Mouse (Mus musculus): ENCODE results near the gene Dlst. TPM values are rescaled to one million over a fixed set of nuclear protein-coding genes. Genes with fewer than 3 reads are reported as not detected.

The Dlst gene
- 96.3 and 99.7 TPM in 2 replicates for polyA plus RNA-seq (2015; fragmentation: Nextera tagmentation; extraction: Ambion mirVana)

DNA sequence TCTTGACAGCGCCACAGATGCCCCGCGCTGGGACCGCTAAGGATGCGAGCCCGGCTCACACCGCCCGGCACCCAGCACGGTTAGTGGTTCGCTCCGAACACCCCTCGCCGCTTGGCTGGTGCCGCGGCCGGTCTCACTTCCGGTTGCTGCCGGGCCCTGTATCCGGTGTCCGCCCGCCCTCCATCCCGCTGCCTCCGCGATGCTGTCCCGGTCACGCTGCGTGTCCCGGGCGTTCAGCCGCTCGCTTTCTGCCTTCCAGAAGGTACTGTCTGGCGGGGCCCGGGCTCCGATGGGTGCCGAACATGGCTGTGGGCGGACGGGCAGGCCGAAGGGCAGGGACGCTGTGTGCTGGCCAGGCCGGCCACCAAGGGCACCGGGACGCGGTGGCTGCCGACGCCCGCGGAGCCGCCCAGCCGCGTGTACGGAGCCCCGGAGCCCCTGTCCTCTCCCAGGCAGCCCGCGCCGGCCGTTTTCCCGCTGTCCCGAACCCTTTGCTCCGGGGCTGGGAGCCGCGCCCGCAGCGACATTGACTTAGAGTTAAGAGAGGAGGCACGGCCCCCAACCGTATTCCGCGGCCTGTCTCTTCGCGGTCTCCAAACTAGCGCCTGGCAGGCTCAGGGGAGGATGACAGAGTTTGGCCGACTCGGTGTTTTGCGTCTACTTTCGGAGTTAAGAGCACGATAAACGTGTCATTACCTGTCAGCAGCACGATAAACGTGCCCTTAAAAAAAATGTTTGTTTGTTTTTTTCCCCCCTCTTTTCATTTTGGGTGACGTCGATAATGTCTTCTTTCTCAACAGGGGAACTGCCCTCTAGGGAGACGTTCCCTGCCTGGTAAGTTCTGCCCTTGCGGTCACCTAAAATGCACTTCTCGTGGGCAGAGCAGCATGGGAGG is at the start of gene Dlst, which contains the start of gene Prox2:
Gene Dlst (plus strand): TSS at position 136 of the 895 bp plus-strand sequence.
Gene Prox2 (minus strand): TSS at position 62 of the 895 bp plus-strand sequence.
- Histone ChIP-seq H3K4me3 (peak within 1 kb of the TSS; percentile 89), H3K9ac (replicated peaks) (peak within 1 kb of the TSS; percentile 95), H3K4me2 (replicated peaks) (peak within 1 kb of the TSS; percentile 72), H3K36me3 (peaks cover 9% of the 10 kb centered on the region; the same call in 1 of the 2 replicates), H3K27me3 (no peaks in the 10 kb centered on the region), H3K9me3 (no peaks in the 10 kb centered on the region), H3K4me1 (peaks cover 26% of the 10 kb centered on the region), H3K27ac (replicated peaks) (peak within 1 kb of the TSS; percentile 84)
- WGBS: under 1% methylated on average over 83 of the region's 83 CpGs
- peak; percentile 97 for ATAC-seq (replicated peaks)

GRCm38 (mm10) chr12:85071043-85071442 is 39.6 kb upstream of the Dlst start:
- ATAC-seq (replicated peaks): no peak
- no peaks in the 10 kb centered on the region for H3K9me3 ChIP-seq
- H3K27me3 ChIP-seq: no peaks in the 10 kb centered on the region
- H3K4me3 ChIP-seq: no peak overlapping the region
- H3K9ac ChIP-seq (replicated peaks): no peak overlapping the region
- H3K4me2 ChIP-seq (replicated peaks): no peak overlapping the region
- H3K4me1 ChIP-seq: no peaks in the 10 kb centered on the region
- H3K36me3 ChIP-seq: peaks cover 49% of the 10 kb centered on the region
- no peak overlapping the region for H3K27ac ChIP-seq (replicated peaks)

DNA sequence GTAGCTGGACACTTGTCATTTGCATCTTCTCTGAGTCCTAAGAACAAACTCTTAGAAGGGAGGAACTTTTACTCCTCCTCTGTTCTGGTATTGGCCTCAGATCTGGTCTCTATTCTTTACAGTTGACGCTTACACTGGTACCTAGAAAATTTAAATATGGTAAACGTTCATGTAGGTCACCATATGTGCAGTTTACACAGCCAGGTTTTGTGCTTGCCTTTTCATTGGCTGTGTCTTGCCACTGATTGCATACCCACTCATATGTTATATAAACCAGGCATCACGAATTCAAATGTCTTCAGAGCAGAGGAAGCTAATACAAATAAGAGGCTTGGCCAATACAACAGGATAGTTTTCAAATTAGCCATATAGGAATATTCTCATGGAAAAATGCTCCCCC is 33.5 kb upstream of the Dlst start:
- no peaks in the 10 kb centered on the region for H3K9me3 ChIP-seq
- WGBS: 85% methylated on average over 3 of the region's 3 CpGs
- no peak overlapping the region for H3K9ac ChIP-seq (replicated peaks)
- no peak for ATAC-seq (replicated peaks)
- H3K4me1 ChIP-seq: no peaks in the 10 kb centered on the region
- H3K4me2 ChIP-seq (replicated peaks): no peak overlapping the region
- H3K36me3 ChIP-seq: peaks cover 14% of the 10 kb centered on the region
- H3K27me3 ChIP-seq: no peaks in the 10 kb centered on the region
- no peak overlapping the region for H3K27ac ChIP-seq (replicated peaks)
- no peak overlapping the region for H3K4me3 ChIP-seq

DNA sequence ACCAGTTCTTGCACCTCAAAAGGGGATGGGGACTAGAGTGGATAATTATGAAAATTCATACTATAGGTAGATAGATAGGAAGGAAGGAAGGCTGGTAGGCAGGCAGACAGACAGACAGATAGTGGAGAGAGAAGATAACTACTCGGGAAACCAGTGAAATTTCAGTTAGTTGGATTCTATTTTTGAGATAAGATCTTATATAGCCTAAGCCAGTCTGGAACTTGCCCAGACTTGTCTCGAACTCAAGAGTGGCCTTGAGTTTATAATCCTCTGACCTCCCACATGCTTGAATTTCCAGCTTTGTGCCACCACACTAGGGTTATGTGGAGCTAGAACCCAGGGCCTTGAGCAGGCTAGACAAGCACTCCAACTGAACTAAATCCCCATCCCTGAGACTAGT is 26.4 kb upstream of the Dlst start:
- peaks cover 23% of the 10 kb centered on the region for H3K36me3 ChIP-seq
- no peak overlapping the region for H3K4me2 ChIP-seq (replicated peaks)
- no peak overlapping the region for H3K4me3 ChIP-seq
- WGBS: 95% methylated on average over 2 of the region's 2 CpGs
- no peak for ATAC-seq (replicated peaks)
- no peaks in the 10 kb centered on the region for H3K27me3 ChIP-seq
- H3K4me1 ChIP-seq: no peaks in the 10 kb centered on the region
- H3K9me3 ChIP-seq: no peaks in the 10 kb centered on the region
- no peak overlapping the region for H3K9ac ChIP-seq (replicated peaks)
- no peak overlapping the region for H3K27ac ChIP-seq (replicated peaks)

GRCm38 (mm10) chr12:85084941-85085340 is 25.7 kb upstream of the Dlst start:
- WGBS: 78% methylated on average over 4 of the region's 4 CpGs
- ATAC-seq (replicated peaks): no peak
- H3K9me3 ChIP-seq: no peaks in the 10 kb centered on the region
- no peaks in the 10 kb centered on the region for H3K4me1 ChIP-seq
- peaks cover 26% of the 10 kb centered on the region for H3K36me3 ChIP-seq
- H3K27me3 ChIP-seq: no peaks in the 10 kb centered on the region
- H3K27ac ChIP-seq (replicated peaks): no peak overlapping the region
- no peak overlapping the region for H3K4me3 ChIP-seq
- no peak overlapping the region for H3K4me2 ChIP-seq (replicated peaks)
- H3K9ac ChIP-seq (replicated peaks): no peak overlapping the region

- Histone ChIP-seq H3K4me3 (no peak overlapping the region), H3K4me1 (no peaks in the 10 kb centered on the region), H3K9me3 (no peaks in the 10 kb centered on the region), H3K9ac (replicated peaks) (no peak overlapping the region), H3K36me3 (peaks cover 26% of the 10 kb centered on the region), H3K27ac (replicated peaks) (no peak overlapping the region), H3K4me2 (replicated peaks) (no peak overlapping the region), H3K27me3 (no peaks in the 10 kb centered on the region)
- no peak for ATAC-seq (replicated peaks)
- WGBS: 95% methylated on average over 12 of the region's 12 CpGs
Observed at GRCm38 (mm10) chr12:85087845-85088244, 22.8 kb upstream of the Dlst start.

- Histone ChIP-seq H3K4me1 (peaks cover 5% of the 10 kb centered on the region; the same call in 1 of the 2 replicates), H3K4me3 (no peak overlapping the region), H3K27me3 (no peaks in the 10 kb centered on the region), H3K4me2 (replicated peaks) (no peak overlapping the region), H3K9me3 (no peaks in the 10 kb centered on the region), H3K27ac (replicated peaks) (no peak overlapping the region), H3K36me3 (peaks cover 26% of the 10 kb centered on the region), H3K9ac (replicated peaks) (no peak overlapping the region)
- ATAC-seq (replicated peaks): no peak
- 85% methylated on average over 3 of the region's 3 CpGs for WGBS
Observed at GRCm38 (mm10) chr12:85091190-85091589, 19.4 kb upstream of the Dlst start.

DNA sequence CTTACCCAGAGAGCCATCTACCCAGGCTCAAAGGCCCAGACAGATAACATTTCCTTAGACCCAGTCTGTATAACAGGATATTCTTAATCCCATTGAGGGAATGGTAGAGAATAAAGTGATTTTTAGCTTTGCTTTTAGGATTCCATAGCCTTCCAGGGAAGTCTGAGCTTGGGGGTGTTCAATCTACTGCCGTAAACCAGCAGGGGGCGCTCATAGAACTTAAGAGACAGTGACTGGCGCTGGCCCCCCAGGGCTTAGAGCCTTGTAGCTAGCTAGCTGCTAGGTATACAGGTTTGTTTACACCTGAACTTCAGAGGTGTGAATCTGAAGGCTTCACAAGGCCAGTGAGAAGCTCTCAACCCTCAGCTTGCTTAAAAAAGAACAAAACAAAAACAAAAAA is 18.4 kb upstream of the Dlst start:
- WGBS: 8% methylated on average over 3 of the region's 3 CpGs
- Histone ChIP-seq H3K27me3 (no peaks in the 10 kb centered on the region), H3K4me1 (peaks cover 5% of the 10 kb centered on the region; the same call in 1 of the 2 replicates)

DNA sequence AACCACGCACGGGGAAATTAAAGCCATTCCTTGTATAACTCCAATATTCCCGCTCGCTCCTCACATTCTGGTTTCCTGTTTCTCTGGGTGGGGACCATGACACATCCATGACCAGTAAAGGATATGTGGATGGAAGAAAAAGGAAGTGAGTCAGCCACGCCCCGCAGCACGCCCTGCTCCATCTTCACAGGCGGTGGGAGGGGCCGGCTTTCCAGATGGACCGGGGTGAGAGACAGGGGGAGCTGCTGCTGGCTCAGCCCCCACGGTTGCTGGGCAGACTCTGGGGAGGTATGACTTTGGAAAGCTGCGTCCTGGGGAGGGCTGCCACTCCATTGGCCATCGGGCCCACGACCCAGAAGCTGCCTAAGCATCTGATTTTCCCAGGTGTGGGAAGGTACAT is 16.6 kb upstream of the Dlst start:
- H3K9ac ChIP-seq (replicated peaks): no peak overlapping the region
- H3K4me1 ChIP-seq: peaks cover 5% of the 10 kb centered on the region; the same call in 1 of the 2 replicates
- H3K4me3 ChIP-seq: no peak overlapping the region
- ATAC-seq (replicated peaks): peak; percentile 59
- no peaks in the 10 kb centered on the region for H3K27me3 ChIP-seq
- peaks cover 6% of the 10 kb centered on the region; the same call in 1 of the 2 replicates for H3K36me3 ChIP-seq
- 46% methylated on average over 14 of the region's 14 CpGs for WGBS
- no peaks in the 10 kb centered on the region for H3K9me3 ChIP-seq
- no peak overlapping the region for H3K4me2 ChIP-seq (replicated peaks)
- H3K27ac ChIP-seq (replicated peaks): no peak overlapping the region

More for the DNA sequence above, 18.4 kb upstream of the Dlst start:
- H3K9me3 ChIP-seq: no peaks in the 10 kb centered on the region
- no peak overlapping the region for H3K4me3 ChIP-seq
- H3K9ac ChIP-seq (replicated peaks): no peak overlapping the region
- peaks cover 22% of the 10 kb centered on the region for H3K36me3 ChIP-seq
- H3K4me2 ChIP-seq (replicated peaks): no peak overlapping the region
- H3K27ac ChIP-seq (replicated peaks): no peak overlapping the region
- no peak for ATAC-seq (replicated peaks)

DNA sequence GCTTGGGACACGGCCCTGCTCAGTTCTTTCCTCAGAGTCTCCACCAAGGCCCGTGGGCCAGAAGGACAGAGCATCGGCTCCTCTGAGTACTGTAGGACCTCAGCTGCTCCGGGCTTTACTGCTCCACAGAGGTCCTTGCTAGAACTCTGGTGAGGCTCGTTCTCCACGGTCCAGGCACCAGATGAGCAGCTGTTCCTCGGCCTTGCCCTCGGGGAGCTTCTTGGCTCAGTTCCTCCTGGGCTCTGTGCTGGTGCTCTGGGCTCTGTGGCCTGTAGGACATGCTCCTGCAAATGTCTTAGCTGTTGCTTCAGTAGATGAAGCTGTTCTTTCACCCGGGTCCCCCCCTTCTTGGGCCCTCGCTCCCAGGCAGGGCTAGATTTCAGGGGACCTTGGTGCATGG is 15.9 kb upstream of the Dlst start:
- no peak for ATAC-seq (replicated peaks)
- H3K27me3 ChIP-seq: no peaks in the 10 kb centered on the region
- no peaks in the 10 kb centered on the region for H3K36me3 ChIP-seq
- H3K4me2 ChIP-seq (replicated peaks): no peak overlapping the region
- 82% methylated on average over 10 of the region's 10 CpGs for WGBS
- H3K9me3 ChIP-seq: no peaks in the 10 kb centered on the region
- H3K4me1 ChIP-seq: peaks cover 5% of the 10 kb centered on the region; the same call in 1 of the 2 replicates
- no peak overlapping the region for H3K4me3 ChIP-seq
- no peak overlapping the region for H3K27ac ChIP-seq (replicated peaks)
- no peak overlapping the region for H3K9ac ChIP-seq (replicated peaks)

GRCm38 (mm10) chr12:85095146-85095545 is 15.5 kb upstream of the Dlst start:
- Histone ChIP-seq H3K9me3 (no peaks in the 10 kb centered on the region), H3K9ac (replicated peaks) (no peak overlapping the region), H3K27me3 (no peaks in the 10 kb centered on the region), H3K4me3 (no peak overlapping the region), H3K36me3 (no peaks in the 10 kb centered on the region), H3K27ac (replicated peaks) (no peak overlapping the region), H3K4me1 (peaks cover 5% of the 10 kb centered on the region; the same call in 1 of the 2 replicates), H3K4me2 (replicated peaks) (no peak overlapping the region)
- 86% methylated on average over 11 of the region's 11 CpGs for WGBS
- no peak for ATAC-seq (replicated peaks)

GRCm38 (mm10) chr12:85095859-85096258 is 14.8 kb upstream of the Dlst start:
- peaks cover 5% of the 10 kb centered on the region; the same call in 1 of the 2 replicates for H3K4me1 ChIP-seq
- H3K9me3 ChIP-seq: no peaks in the 10 kb centered on the region
- H3K36me3 ChIP-seq: no peaks in the 10 kb centered on the region
- no peaks in the 10 kb centered on the region for H3K27me3 ChIP-seq
- no peak overlapping the region for H3K4me2 ChIP-seq (replicated peaks)
- ATAC-seq (replicated peaks): no peak
- no peak overlapping the region for H3K27ac ChIP-seq (replicated peaks)
- H3K9ac ChIP-seq (replicated peaks): no peak overlapping the region
- 81% methylated on average over 7 of the region's 7 CpGs for WGBS
- H3K4me3 ChIP-seq: no peak overlapping the region
